9 mouse cellular contexts compared by ENCODE assay signal in genomic region chr16:11086856-11087588, GRCm38 (mm10). TPM values are rescaled to one million over a fixed set of nuclear protein-coding genes. Genes with fewer than 3 reads are reported as not detected.
DNase-seq lines count a peak whose midpoint lies in the region; ATAC-seq and TF ChIP-seq lines count a peak whose summit lies in the region.
"Had no signal": no experiment of that assay in that cellular context is flagged by ENCODE, and none has a peak within 500 bp of the region (broad histone marks: within the 10 kb centered on the region; RNA-seq: fewer than 3 reads in every experiment).

No protein-coding gene starts in this region.

- H3K9ac ChIP-seq in hindbrain, embryonic 12.5 days = no peak overlapping the region
- H3K9ac ChIP-seq in hindbrain, postnatal 0 days (replicated peaks; ENCODE audit: low read length) = no peak overlapping the region

- 61% methylated on average over 5 of the region's 5 CpGs for WGBS in hindbrain, embryonic 12.5 days
- 81% methylated on average over 5 of the region's 5 CpGs for WGBS in hindbrain, embryonic 10.5 days
- WGBS in cerebellum, adult 2 months = 3% methylated on average over 5 of the region's 5 CpGs
- WGBS in hindbrain, postnatal 0 days = 21% methylated on average over 5 of the region's 5 CpGs

- no peak for TF ChIP-seq POLR2A in cerebellum, adult 2 months (IDR thresholded peaks at IDR 0.05; ENCODE audit: borderline replicate concordance, insufficient read depth, low read length)

- no peak overlapping the region for H3K4me3 ChIP-seq in hindbrain, embryonic 12.5 days
- H3K4me3 ChIP-seq in hindbrain, embryonic 10.5 days = no peak overlapping the region
- H3K4me3 ChIP-seq in cerebellum, adult 2 months (replicated peaks; ENCODE audit: insufficient read depth, low read depth, low read length) = no peak overlapping the region
- no peak overlapping the region for H3K4me3 ChIP-seq in hindbrain, postnatal 0 days (ENCODE audit: low read length)

- no peak overlapping the region for H3K4me2 ChIP-seq in hindbrain, embryonic 12.5 days (replicated peaks)
- H3K4me2 ChIP-seq in hindbrain, postnatal 0 days (ENCODE audit: low read depth, low read length) = no peak overlapping the region

- TF ChIP-seq CTCF in cerebellum, adult 2 months (IDR thresholded peaks at IDR 0.05; ENCODE audit: borderline replicate concordance, insufficient read depth, low read depth, low read length) = no peak; the same call in 1 of the 2 replicates
- TF ChIP-seq CTCF in hindbrain, postnatal 0 days (IDR thresholded peaks at IDR 0.05; ENCODE audit: low read depth) = peak; percentile 60

- H3K27me3 ChIP-seq in hindbrain, embryonic 12.5 days = no peaks in the 10 kb centered on the region
- H3K27me3 ChIP-seq in hindbrain, embryonic 10.5 days (ENCODE audit: insufficient read depth, poor library complexity, severe bottlenecking) = no peaks in the 10 kb centered on the region
- no peaks in the 10 kb centered on the region for H3K27me3 ChIP-seq in cerebellum, adult 2 months (ENCODE audit: control insufficient read depth, insufficient read depth, low read length)
- no peaks in the 10 kb centered on the region for H3K27me3 ChIP-seq in hindbrain, postnatal 0 days (ENCODE audit: insufficient read depth, low read length)

- peaks cover 76% of the 10 kb centered on the region for H3K36me3 ChIP-seq in hindbrain, embryonic 12.5 days
- H3K36me3 ChIP-seq in hindbrain, embryonic 10.5 days = peaks cover 97% of the 10 kb centered on the region
- peaks cover 46% of the 10 kb centered on the region for H3K36me3 ChIP-seq in hindbrain, postnatal 0 days (ENCODE audit: insufficient read depth, low read length)

- DNase-seq in hindbrain, embryonic 10.5 days (ENCODE audit: low spot score) = no peak
- peak; percentile 37 to 43 for DNase-seq in B cell, adult 2 months
- peak; percentile 35 to 53 for DNase-seq in cerebellum, adult 2 months
- DNase-seq in hindbrain, postnatal 0 days (ENCODE audit: low spot score) = peak; percentile 84
- no peak for DNase-seq in adrenal gland, adult 8-10 months
- DNase-seq in spleen, postnatal 4 days (ENCODE audit: low spot score in 2 of 2) = no peak
- DNase-seq: right cerebral cortex, adult 18-20 months had no signal

- no peaks in the 10 kb centered on the region for H3K9me3 ChIP-seq in hindbrain, embryonic 12.5 days (replicated peaks)
- H3K9me3 ChIP-seq in hindbrain, embryonic 10.5 days = no peaks in the 10 kb centered on the region
- H3K9me3 ChIP-seq in hindbrain, postnatal 0 days (ENCODE audit: low read length) = no peaks in the 10 kb centered on the region

- ATAC-seq in hindbrain, embryonic 12.5 days (ENCODE audit: low FRiP score) = peak; percentile 49; the same call in 1 of the 2 replicates
- ATAC-seq in hindbrain, postnatal 0 days = peak; percentile 91
- no peak for ATAC-seq in inflammation-experienced regulatory T-cells, adult 6 months

- peak overlapping the region; percentile 53; the same call in 1 of the 2 replicates for H3K27ac ChIP-seq in hindbrain, embryonic 12.5 days
- H3K27ac ChIP-seq in hindbrain, embryonic 10.5 days = no peak overlapping the region
- peak overlapping the region; percentile 23; the same call in 1 of the 2 replicates for H3K27ac ChIP-seq in cerebellum, adult 2 months (ENCODE audit: insufficient read depth, low read length)
- peak overlapping the region; percentile 69 for H3K27ac ChIP-seq in hindbrain, postnatal 0 days

- no peaks in the 10 kb centered on the region for H3K4me1 ChIP-seq in hindbrain, embryonic 12.5 days
- H3K4me1 ChIP-seq in hindbrain, embryonic 10.5 days (replicated peaks) = 0 out of 2 replicates have a peak, but pooled peaks cover 6% of the 10 kb centered on the region
- peaks cover 10% of the 10 kb centered on the region; the same call in 1 of the 2 replicates for H3K4me1 ChIP-seq in cerebellum, adult 2 months (ENCODE audit: control insufficient read depth, insufficient read depth, low read length)
- H3K4me1 ChIP-seq in hindbrain, postnatal 0 days (ENCODE audit: insufficient read depth, low read length) = no peaks in the 10 kb centered on the region; the same call in 1 of the 2 replicates

RNA-seq across cellular contexts. Expression of gene Litaf, which starts 21.1 kb away (rescaled TPM):
- 59.7 and 65.3 TPM in 2 replicates for polyA plus RNA-seq in hindbrain, embryonic 12.5 days (2016; fragmentation: Nextera tagmentation; extraction: Ambion mirVana)
- 88.8 and 127 TPM in 2 replicates for polyA plus RNA-seq in hindbrain, embryonic 10.5 days (2016; fragmentation: Nextera tagmentation; extraction: Ambion mirVana)
- 60.7 and 82.3 TPM in 2 replicates for polyA plus RNA-seq in cerebellum, adult 2 months (2012; rRNA removed)
- total RNA-seq in hindbrain, postnatal 0 days (2014; rRNA removed) = 23.9 and 31.6 TPM in 2 replicates
- polyA plus RNA-seq in hindbrain, postnatal 0 days (2015; fragmentation: Nextera tagmentation; extraction: Ambion mirVana) = 28.2 and 31.1 TPM in 2 replicates
- polyA plus RNA-seq in inflammation-experienced regulatory T-cells, adult 6 months (2017; shearing (Covaris generic)) = 10 to 100 TPM; 29.9 to 99.4 (median 39.3) TPM
- 10 to 100 TPM; 38.0 to 56.2 (median 46.3) TPM for total RNA-seq in adrenal gland, adult 8-10 months (2022)

RNA-seq across cellular contexts. Expression of gene Snn, which starts 26.3 kb away (rescaled TPM):
- polyA plus RNA-seq in hindbrain, embryonic 12.5 days (2016; fragmentation: Nextera tagmentation; extraction: Ambion mirVana) = 103 and 109 TPM in 2 replicates
- polyA plus RNA-seq in hindbrain, embryonic 10.5 days (2016; fragmentation: Nextera tagmentation; extraction: Ambion mirVana) = 84.0 and 94.7 TPM in 2 replicates
- polyA plus RNA-seq in cerebellum, adult 2 months (2012; rRNA removed) = 124 and 138 TPM in 2 replicates
- 241 and 273 TPM in 2 replicates for total RNA-seq in hindbrain, postnatal 0 days (2014; rRNA removed)
- 116 and 123 TPM in 2 replicates for polyA plus RNA-seq in hindbrain, postnatal 0 days (2015; fragmentation: Nextera tagmentation; extraction: Ambion mirVana)
- polyA plus RNA-seq in inflammation-experienced regulatory T-cells, adult 6 months (2017; shearing (Covaris generic)) = 1 to 10 TPM in 2 of 3 experiments, under 1 TPM in 1; 0.84 to 1.3 (median 1.1) TPM
- 10 to 100 TPM; 12.0 to 21.4 (median 14.6) TPM for total RNA-seq in adrenal gland, adult 8-10 months (2022)

RNA-seq across cellular contexts. Expression of gene Txndc11, which starts 47.4 kb away (rescaled TPM):
- 34.6 and 37.6 TPM in 2 replicates for polyA plus RNA-seq in hindbrain, embryonic 12.5 days (2016; fragmentation: Nextera tagmentation; extraction: Ambion mirVana)
- polyA plus RNA-seq in hindbrain, embryonic 10.5 days (2016; fragmentation: Nextera tagmentation; extraction: Ambion mirVana) = 28.4 and 28.7 TPM in 2 replicates
- 34.5 and 34.8 TPM in 2 replicates for polyA plus RNA-seq in cerebellum, adult 2 months (2012; rRNA removed)
- 43.7 and 44.1 TPM in 2 replicates for total RNA-seq in hindbrain, postnatal 0 days (2014; rRNA removed)
- 25.2 and 29.0 TPM in 2 replicates for polyA plus RNA-seq in hindbrain, postnatal 0 days (2015; fragmentation: Nextera tagmentation; extraction: Ambion mirVana)
- 10 to 100 TPM in 1 of 3 experiments, 1 to 10 TPM in 2; 6.2 to 12.3 (median 9.7) TPM for polyA plus RNA-seq in inflammation-experienced regulatory T-cells, adult 6 months (2017; shearing (Covaris generic))
- total RNA-seq in adrenal gland, adult 8-10 months (2022) = 10 to 100 TPM; 41.3 to 57.6 (median 46.8) TPM

Comparison
In these comparisons a context has a peak if more than half of its experiments do, and no peak if none do; other contexts are left out.
1. DNase-seq: peak in B cell, adult 2 months (2 of 2), cerebellum, adult 2 months (2 of 2) and hindbrain, postnatal 0 days (single experiment); none in hindbrain, embryonic 10.5 days (single experiment), adrenal gland, adult 8-10 months (single experiment) and spleen, postnatal 4 days (0 of 2).
2. RNA of gene Snn, which starts 26.3 kb away (polyA plus RNA-seq): 124 to 138 TPM in cerebellum, adult 2 months, 116 to 123 TPM in hindbrain, postnatal 0 days, 103 to 109 TPM in hindbrain, embryonic 12.5 days and 84.0 to 94.7 TPM in hindbrain, embryonic 10.5 days; 0.84 to 1.3 TPM in inflammation-experienced regulatory T-cells, adult 6 months; every median in the first group is over 10 times any median in the second.